Mouse (Mus musculus) kidney, postnatal 14 days (tissue): ENCODE data around the gene Wdr46.
"Not testable (repeated sequence)": the region's sequence is repeated elsewhere in the genome, so short reads cannot be mapped to it uniquely, and the experiment has no call there.

Experiments used
- DNase-seq: peaks from one replicate; pipeline ENCODE4 v3.0.0; 2022; ENCODE audit warnings: mixed read lengths

Wdr46 gene

DNA sequence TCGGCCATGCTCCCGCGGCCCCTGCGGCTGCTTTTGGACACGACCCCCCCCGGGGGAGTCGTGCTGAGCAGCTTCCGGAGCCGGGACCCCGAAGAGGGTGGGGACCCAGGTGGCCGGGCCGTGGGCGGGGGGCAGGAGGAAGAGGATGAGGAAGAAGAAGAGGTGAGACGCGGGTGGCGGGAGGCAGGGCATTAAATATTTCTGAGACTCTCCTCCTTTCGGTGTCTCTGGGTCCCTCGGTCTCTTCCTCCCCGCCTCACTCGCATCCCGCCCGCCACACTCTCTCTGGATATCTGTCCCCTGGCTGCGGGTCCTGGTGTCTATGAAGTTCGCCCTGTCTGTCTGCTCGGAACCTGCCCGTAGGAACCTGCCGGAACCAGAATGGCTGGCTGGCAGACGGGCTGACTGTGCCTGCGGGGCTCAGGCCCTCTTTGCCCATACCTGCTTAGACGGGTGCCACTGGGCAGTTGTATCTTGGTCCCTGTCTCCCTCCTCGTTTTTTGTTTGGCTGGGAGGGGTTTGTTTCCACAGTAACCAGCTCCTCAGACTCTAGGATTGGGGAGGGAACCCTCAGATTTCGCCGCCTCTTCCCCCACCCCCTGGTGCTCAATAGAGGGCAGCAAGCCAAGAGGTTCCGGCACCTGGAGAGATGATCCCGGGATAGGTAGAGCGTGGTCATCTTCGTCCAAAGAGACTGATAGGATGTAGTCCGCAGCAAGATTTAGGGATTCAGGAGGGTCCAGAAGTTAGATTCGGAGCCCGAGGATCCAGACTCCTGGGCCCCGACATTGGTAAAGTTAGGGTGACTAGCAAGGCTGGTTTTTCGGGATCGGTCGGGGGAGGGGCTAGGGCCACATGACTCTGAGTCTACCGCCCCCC lies 9.9 kb upstream of the Wdr46 start:
- DNase-seq = peak; percentile 74

DNA sequence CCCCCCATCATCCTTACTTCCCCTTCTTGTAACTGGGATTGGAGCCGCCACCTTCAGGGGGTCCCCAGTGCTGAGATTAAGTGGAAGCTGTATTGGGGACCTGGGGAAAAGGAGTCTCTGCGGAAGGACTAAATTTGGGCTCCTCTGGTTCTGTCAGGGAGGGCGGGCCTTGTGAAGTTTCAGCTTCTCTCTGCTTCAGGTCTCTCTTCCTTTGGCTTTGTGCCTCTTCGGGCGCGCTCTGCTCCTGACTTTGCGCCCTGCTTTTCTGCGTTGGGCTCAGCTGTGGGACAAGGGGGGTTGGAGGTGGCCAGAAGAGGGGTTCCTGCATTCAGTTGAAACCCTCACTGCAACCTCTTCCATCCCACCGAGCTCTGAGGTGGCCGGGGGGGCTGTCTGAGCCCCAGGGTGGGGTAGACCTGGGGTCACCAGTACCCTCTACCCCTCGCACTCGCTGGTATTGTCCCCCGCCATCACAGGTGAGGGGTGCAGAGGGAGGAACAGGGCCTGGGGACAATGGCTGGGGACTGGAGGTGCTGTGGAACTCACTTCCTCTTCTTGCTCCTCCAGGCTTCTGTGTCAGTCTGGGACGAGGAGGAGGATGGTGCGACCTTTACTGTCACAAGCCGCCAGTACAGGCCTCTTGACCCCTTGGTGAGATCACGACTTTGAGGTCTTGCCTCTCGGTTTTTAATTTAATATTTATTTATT lies 9.1 kb upstream of the Wdr46 start:
- no peak for DNase-seq

GRCm38 (mm10) chr17:33931947-33932346 lies 8.5 kb upstream of the Wdr46 start:
- DNase-seq = no peak

DNA sequence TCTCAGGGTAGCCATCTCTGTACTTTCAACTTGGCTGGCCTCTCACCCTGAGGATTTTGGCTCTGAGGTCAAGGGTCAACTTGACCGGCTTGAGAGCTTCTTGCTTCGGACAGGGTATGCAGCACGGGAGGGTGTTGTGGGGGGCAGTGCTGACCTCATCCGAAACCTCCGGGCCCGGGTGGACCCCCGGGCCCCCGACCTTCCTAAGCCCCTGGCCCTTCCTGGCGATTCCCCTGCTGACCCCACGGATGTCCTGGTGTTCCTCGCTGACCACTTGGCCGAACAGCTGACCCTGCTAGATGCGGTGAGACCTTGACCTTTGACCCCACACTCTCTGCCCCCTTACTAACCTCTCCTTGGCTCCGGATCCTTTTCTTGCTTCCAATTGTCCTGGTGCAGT lies 8.0 kb upstream of the Wdr46 start:
- DNase-seq = no peak

- no peak for DNase-seq
These were observed 7.5 kb upstream of the Wdr46 start for GRCm38 (mm10) chr17:33932970-33933369.

DNA sequence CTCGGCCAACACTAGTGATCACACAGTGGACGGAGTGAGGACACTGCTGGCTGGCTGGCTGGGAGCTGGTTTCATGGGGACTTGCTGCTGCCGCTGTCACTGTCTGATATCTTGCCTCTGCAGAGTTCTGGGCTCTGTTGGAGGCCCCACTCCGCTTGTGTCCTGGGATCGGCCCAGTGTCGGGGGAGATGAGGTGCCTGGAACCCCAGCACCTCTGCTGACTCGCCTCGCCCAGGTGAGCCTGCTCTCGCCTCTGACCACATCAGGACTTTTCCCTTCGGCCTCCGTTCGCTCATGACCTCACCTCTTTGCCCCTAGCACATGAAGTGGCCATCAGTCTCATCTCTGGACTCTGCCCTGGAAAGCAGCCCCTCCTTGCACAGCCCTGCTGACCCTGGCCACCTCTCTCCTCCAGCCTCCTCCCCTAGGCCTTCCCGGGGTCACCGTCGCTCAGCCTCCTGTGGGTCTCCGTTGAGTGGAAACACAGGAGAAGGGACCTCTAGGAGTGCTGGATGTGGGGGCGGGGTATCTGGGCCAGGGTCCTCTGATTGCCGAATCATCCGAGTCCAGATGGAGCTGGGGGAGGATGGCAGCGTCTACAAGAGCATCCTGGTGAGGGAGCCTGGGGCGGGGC lies 4.9 kb upstream of the Wdr46 start:
- no peak for DNase-seq

DNA sequence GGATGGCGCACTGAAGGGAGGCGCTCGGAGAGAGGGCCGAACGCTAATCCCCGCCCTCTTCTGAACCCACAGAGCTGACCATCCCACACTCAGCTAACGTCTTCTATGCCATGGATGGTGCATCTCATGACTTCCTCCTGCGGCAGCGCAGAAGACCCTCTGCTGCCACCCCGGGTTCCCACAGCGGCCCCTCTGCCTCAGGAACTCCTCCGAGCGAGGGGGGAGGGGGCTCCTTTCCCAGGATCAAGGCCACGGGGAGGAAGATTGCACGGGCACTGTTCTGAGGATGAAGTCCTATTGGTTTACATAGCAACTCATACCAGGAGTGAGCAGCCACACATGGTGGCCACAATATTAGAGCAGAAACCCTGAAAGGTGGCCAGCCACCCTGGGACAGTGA lies 3.5 kb upstream of the Wdr46 start:
- DNase-seq = no peak

DNA sequence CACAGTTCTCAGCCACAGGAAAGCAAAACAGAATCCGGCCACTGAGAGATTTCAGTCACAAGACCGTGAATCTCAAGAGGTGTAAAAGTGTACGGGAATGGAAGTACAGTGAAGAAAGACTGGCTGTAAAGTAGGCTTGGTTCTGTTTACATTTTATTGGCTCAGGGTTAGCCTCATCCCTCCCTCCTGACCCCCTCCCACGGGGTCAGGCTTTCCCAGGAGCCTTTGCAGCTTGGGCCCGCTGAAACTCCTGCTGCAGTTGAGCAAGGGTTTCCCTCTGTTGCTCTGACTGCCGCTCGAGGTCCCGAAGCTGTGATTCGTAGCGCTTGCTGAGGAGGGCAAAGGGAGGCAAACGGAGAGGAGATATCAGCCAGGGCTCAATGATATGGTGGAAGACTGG lies 1.7 kb upstream of the Wdr46 start:
- DNase-seq = no peak

GRCm38 (mm10) chr17:33940981-33941380 lies 521 bp downstream of the Wdr46 start:
- no peak for DNase-seq

- no peak for DNase-seq
These were observed 921 bp downstream of the Wdr46 start for GRCm38 (mm10) chr17:33941381-33941780.

- DNase-seq = no peak
These were observed 3.0 kb downstream of the Wdr46 start for GRCm38 (mm10) chr17:33943454-33943853.

GRCm38 (mm10) chr17:33947430-33948089 lies 7.1 kb downstream of the Wdr46 start:
- DNase-seq = no peak

DNA sequence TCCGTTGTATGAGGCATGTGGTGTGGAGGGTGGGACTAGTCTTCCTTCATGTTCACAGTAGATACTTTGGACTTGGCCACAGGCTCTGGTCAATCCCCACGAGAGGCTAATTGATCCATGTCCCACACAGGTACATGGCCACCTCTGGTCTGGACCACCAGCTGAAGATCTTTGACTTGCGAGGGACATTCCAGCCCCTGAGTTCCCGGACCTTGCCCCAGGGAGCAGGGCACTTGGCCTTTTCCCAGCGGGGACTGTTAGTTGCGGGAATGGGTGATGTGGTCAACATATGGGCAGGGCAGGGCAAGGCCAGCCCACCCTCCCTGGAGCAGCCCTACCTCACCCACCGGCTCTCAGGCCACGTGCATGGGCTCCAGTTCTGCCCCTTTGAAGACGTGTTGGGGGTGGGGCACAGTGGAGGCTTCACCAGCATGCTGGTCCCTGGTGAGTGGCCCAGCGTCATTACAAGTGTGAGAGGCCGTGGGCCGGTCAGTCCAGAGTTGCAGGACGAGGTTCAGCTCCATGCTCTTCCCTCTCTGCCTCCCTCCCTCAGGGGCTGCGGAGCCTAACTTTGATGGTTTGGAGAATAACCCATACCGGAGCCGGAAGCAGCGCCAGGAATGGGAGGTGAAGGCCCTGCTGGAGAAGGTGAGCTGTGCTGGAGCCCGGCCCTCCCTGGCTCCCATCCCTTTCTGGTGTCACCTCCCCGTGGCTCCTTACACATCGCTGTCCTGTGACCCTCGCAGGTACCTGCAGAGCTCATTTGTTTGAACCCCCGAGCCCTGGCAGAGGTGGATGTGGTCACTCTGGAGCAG lies 7.8 kb downstream of the Wdr46 start:
- no peak for DNase-seq

DNA sequence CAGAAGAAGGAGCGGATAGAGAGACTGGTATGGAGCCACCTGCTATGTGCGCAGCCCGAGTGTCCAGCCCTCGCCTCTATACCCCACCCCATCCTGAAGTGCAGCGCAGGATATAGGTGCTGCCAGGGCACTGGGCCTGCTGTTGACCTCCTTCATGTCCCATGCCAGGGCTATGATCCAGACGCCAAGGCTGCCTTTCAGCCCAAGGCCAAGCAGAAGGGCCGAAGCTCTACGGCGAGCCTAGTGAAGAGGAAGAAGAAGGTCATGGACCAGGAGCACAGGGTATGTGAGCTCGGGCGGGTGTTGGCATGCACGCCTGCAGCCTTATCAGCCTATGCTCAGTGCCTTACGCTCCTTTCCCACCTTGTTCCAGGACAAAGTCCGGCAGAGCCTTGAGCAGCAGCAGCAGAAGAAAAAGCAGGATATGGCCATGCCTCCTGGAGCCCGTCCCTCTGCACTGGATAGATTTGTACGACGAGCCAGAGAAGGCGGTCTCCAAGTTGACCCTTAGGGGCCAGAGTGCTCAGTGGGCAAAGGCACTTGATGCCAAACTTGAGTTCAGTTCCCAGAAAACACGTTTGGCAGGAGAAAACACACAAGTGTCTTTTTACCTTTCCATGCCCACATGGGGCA lies 8.6 kb downstream of the Wdr46 start:
- DNase-seq = no peak

GRCm38 (mm10) chr17:33950131-33950625 lies 9.7 kb downstream of the Wdr46 start:
- DNase-seq = no peak

DNA sequence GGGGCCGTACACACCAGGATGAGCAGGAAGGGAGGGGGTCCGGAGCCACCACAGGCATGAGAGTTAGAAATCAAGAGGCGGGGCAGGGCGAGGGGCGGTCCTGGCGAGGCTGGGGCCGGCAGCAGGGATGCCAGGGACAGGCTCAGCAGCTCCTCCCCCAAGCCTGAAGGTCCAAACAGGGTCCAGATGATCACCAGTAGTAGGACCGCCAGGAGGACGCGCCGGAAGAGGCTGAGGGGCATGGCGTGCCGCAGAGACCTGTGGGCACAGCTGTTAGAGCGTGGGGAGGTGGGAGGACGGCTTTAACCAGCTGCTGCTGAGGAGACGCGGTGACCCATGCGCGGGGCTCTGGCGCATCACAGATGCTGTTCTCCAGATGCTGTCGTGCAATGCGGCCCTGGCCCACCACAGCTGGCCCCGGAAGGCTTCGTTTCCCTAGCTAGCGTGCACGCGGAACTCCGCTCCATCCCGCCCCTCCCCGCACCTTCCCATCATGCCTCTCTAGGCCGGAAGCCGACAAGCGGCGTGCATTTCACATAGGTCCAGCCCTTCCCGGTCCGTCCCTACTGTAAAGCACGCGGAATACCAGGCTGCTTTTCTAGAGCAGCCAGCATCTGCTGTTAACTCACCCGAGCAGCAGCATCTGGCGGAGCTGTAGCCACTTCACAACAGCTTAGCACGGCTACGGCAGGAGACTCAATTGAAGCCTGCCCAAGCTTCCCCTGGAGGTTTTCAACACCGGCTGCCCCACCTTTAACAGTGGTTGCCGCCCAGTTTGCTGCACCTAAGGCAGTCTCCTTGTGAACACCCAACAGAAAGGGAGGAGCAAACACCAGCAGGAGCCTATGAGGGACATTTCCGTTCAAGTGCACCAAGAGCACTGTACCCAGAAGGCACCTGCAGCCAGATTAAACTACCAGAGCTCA lies 10.8 kb downstream of the Wdr46 start, which contains the start of gene B3galt4:
TSS of gene B3galt4 (minus strand) at position 468 of the 926 bp plus-strand sequence.
- peak; percentile 86 for DNase-seq

GRCm38 (mm10) chr17:33952015-33952414 lies 11.6 kb downstream of the Wdr46 start:
- DNase-seq = not testable (repeated sequence)

DNA sequence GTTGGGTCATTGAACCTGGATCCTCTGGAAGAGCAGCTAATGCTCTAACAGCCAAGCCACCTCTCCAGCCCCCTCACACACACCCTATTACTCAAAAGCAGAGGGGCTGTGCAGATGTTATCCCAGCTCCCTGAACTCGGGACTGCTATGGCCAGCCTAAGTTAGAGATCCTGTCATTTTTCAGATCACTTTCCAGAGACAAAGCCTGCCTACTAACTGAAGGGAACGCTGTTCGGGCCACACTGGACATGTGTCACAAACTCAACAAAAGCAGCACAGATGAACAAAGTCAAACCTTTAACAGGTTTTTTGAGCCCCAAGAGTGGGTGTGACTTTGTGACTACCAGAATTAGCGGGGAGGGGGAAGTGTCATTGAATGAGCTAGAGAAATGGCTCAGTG lies 12.4 kb downstream of the Wdr46 start:
- DNase-seq = no peak

DNA sequence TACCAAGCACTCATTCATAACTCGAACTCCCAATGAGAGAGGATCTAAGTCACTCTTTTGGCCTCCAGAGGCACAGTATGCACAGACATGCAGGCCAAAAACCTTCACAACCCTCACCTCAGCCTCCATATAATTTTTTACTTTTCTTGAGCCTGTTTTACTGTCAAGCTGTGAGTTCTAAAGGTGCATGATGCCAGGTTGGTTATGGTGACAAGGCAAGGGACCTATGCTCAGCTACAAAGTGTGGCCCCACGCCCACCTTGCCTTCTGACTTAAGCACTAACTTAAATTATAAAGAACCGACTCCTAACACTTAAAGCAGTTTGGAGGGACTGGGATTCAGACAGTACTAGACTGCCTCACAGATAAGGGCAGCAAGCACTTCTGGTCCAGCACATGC lies 12.8 kb downstream of the Wdr46 start:
- DNase-seq = no peak

GRCm38 (mm10) chr17:33953961-33954565 lies 13.6 kb downstream of the Wdr46 start:
- DNase-seq = no peak
